Mouse (Mus musculus) ES-E14 (cell line): ENCODE measurements at regions not wholly inside any gene's neighbourhood (a gene's known extent, or its start where the extent isn't known, plus 50 kb on each side); places are given as distances from the start of the nearest gene placed in this dataset.

Experiments
- DNase-seq: peaks from one replicate; pipeline ENCODE4 v3.0.0-alpha.2; 2013; ENCODE audit warnings: low read depth, low spot score
- H3K27ac ChIP-seq: 2 replicates; pipeline ENCODE4 v1.5.1; 2012; ENCODE audit warnings: low read depth, mild to moderate bottlenecking, low read length, moderate library complexity, mixed read lengths; ENCODE audit not compliant: poor library complexity, insufficient read depth, severe bottlenecking
- H3K36me3 ChIP-seq: 2 replicates; pipeline ENCODE4 v1.6.1; 2012; ENCODE audit warnings: mild to moderate bottlenecking, low read length, moderate library complexity, mixed read lengths; ENCODE audit not compliant: control insufficient read depth, poor library complexity, insufficient read depth, severe bottlenecking
- H3K4me1 ChIP-seq, 2 experiments: fragments of 150-350 bp in 1 of 2; sonication (generic) in 1 of 2; 2 replicates each; pipeline ENCODE4 v1.6.1; 2012; ENCODE audit warnings: low read length in 2 of 2, mild to moderate bottlenecking in 1 of 2, mixed read lengths in 1 of 2; ENCODE audit not compliant: control insufficient read depth in 2 of 2, insufficient read depth in 2 of 2, poor library complexity in 1 of 2
- H3K4me3 ChIP-seq, 2 experiments: fragments of 150-350 bp in 1 of 2; sonication (generic) in 1 of 2; 2 replicates each; pipeline ENCODE4 v1.5.1; 2012; ENCODE audit warnings: low read length in 2 of 2, low read depth in 1 of 2, mild to moderate bottlenecking in 1 of 2, mixed read lengths in 1 of 2; ENCODE audit not compliant: insufficient read depth in 1 of 2, poor library complexity in 1 of 2, severe bottlenecking in 1 of 2
- H3K9ac ChIP-seq: 2 replicates; pipeline ENCODE4 v1.6.1; 2012; ENCODE audit warnings: low read depth, mild to moderate bottlenecking, low read length, mixed read lengths; ENCODE audit not compliant: poor library complexity, insufficient read depth, severe bottlenecking
- H3K9me3 ChIP-seq: fragments of 150-350 bp; sonication (generic); 2 replicates; pipeline ENCODE4 v1.6.1; 2012; ENCODE audit warnings: low read depth, mild to moderate bottlenecking, low read length; ENCODE audit not compliant: control insufficient read depth, insufficient read depth
- CHD2 ChIP-seq: IDR thresholded peaks from 2 replicates; pipeline ENCODE4 v1.6.1; 2014; ENCODE audit warnings: mild to moderate bottlenecking, low read depth, low read length, inconsistent platforms
- HCFC1 ChIP-seq: IDR thresholded peaks from 2 replicates; pipeline ENCODE4 v1.6.1; 2012; ENCODE audit warnings: low read length, inconsistent platforms, borderline replicate concordance; ENCODE audit not compliant: insufficient read depth
- MAFK ChIP-seq: IDR thresholded peaks from 2 replicates; pipeline ENCODE4 v1.6.1; 2014; ENCODE audit warnings: mild to moderate bottlenecking, low read depth, low read length, inconsistent platforms; ENCODE audit not compliant: insufficient read depth
- ZC3H11A ChIP-seq: IDR thresholded peaks from 2 replicates; pipeline ENCODE4 v1.6.1; 2012; ENCODE audit warnings: low read depth, mild to moderate bottlenecking, inconsistent platforms, low read length, borderline replicate concordance
- ZNF384 ChIP-seq: IDR thresholded peaks from 2 replicates; pipeline ENCODE4 v1.6.1; 2012; ENCODE audit warnings: low read depth, low read length, inconsistent platforms
- in situ Hi-C, 2 experiments: fragments of 600-800 bp; cut with MboI; formaldehyde crosslinking; loops; one replicate each; pipeline ENCODE4 v1.15.1; 2025; ENCODE audit warnings: low sequenced_read_pairs in 2 of 2, inconsistent platforms in 1 of 2; ENCODE audit not compliant: unreplicated experiment in 2 of 2

- H3K27ac ChIP-seq = no peak overlapping the region
- H3K9me3 ChIP-seq = no peaks in the 10 kb centered on the region
- no peaks in the 10 kb centered on the region for H3K36me3 ChIP-seq
- peaks cover 4 to 6% of the 10 kb centered on the region in 2 experiments; a peak in 2 of 4 replicates for H3K4me1 ChIP-seq
- in situ Hi-C loops = no loop called here
- no peak overlapping the region for H3K9ac ChIP-seq
- H3K4me3 ChIP-seq = no peak overlapping the region
- DNase-seq = no peak
- TF ChIP-seq ZC3H11A = no peak
- TF ChIP-seq HCFC1 = no peak
- no peak for TF ChIP-seq ZNF384
- no peak for TF ChIP-seq CHD2
- TF ChIP-seq MAFK = no peak
These were observed 70.7 kb upstream of the Tln2 start for GRCm38 (mm10) chr9:67630173-67630572.

- H3K4me3 ChIP-seq = peak overlapping the region; percentile 85 to 92
- in situ Hi-C loops = no loop called here
- no peaks in the 10 kb centered on the region for H3K9me3 ChIP-seq
- H3K27ac ChIP-seq = no peak overlapping the region
- TF ChIP-seq CHD2 (no peak), HCFC1 (no peak), MAFK (no peak), ZC3H11A (no peak), ZNF384 (no peak)
- peaks cover 4% of the 10 kb centered on the region in 2 experiments; a peak in 2 of 4 replicates for H3K4me1 ChIP-seq
- H3K36me3 ChIP-seq = no peaks in the 10 kb centered on the region
- no peak for DNase-seq
- 0 out of 2 replicates have a peak overlapping the region, but pooled peaks have one; percentile 65 for H3K9ac ChIP-seq
These were observed 72.3 kb upstream of the Tln2 start for GRCm38 (mm10) chr9:67631741-67632243.

DNA sequence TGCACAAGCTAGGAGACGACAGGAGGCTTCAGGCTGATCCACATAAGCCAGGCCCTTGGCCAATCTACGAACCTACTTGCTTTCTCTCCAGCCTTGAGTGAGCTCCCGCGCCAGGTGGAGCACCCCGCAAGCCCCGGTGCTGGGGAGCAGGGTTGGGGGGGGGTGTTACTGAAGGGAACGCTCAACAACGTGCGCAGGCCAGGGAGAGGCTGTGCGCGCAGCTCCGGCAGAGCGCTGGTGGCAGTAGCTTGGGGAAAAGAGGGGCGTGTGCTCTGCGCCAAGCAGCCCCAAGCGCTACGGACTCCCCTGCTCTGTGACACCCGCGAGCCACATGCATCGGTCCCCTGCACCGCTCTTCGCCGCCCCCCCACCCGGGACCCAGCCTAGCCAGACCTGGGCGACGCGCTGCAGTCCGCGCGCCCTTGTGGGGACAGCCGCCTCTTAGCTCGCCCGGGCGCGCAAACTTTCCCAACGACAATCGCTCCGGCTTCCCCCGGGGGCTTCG lies 73.1 kb upstream of the Tln2 start:
- no peak for DNase-seq
- Histone ChIP-seq H3K9ac (peak overlapping the region; percentile 65), H3K4me1 (peaks cover 4% of the 10 kb centered on the region in 2 experiments; a peak in 2 of 4 replicates), H3K9me3 (no peaks in the 10 kb centered on the region), H3K4me3 (peak overlapping the region; percentile 85 to 92), H3K36me3 (no peaks in the 10 kb centered on the region), H3K27ac (no peak overlapping the region)
- no peak for TF ChIP-seq ZNF384
- TF ChIP-seq ZC3H11A = no peak
- no peak for TF ChIP-seq HCFC1
- no peak for TF ChIP-seq MAFK
- no peak for TF ChIP-seq CHD2
- in situ Hi-C loops = no loop called here

- no peaks in the 10 kb centered on the region for H3K36me3 ChIP-seq
- TF ChIP-seq CHD2 (no peak), HCFC1 (no peak), ZNF384 (no peak), ZC3H11A (no peak), MAFK (no peak)
- in situ Hi-C loops = no loop called here
- H3K4me1 ChIP-seq = peaks cover 4% of the 10 kb centered on the region in 2 experiments; a peak in 2 of 4 replicates
- H3K9me3 ChIP-seq = no peaks in the 10 kb centered on the region
- no peak for DNase-seq
- peak overlapping the region; percentile 65 for H3K9ac ChIP-seq
- H3K4me3 ChIP-seq = peak overlapping the region; percentile 85 to 92
- H3K27ac ChIP-seq = no peak overlapping the region
These were observed 73.7 kb upstream of the Tln2 start for GRCm38 (mm10) chr9:67633026-67633741.
